Mouse (Mus musculus) forebrain, embryonic 15.5 days (tissue): ENCODE measurements at regions not wholly inside any gene's neighbourhood (a gene's known extent, or its start where the extent isn't known, plus 50 kb on each side); places are given as distances from the start of the nearest gene placed in this dataset.
"Not testable (repeated sequence)": the region's sequence is repeated elsewhere in the genome, so short reads cannot be mapped to it uniquely, and the experiment has no call there.

ENCODE experiments used
- ATAC-seq: fragments of 200-750 bp; cut with Nextera tagmentation; replicated peaks from 2 replicates; pipeline ENCODE4 v1.8.0; 2017; ENCODE audit warnings: mild to moderate bottlenecking, moderate TSS enrichment, moderate library complexity
- H3K27ac ChIP-seq: fragments of 300-500 bp; sonication (generic); replicated peaks from 2 replicates; pipeline ENCODE4 v1.5.1; 2015; ENCODE audit warnings: mild to moderate bottlenecking, inconsistent platforms
- H3K27me3 ChIP-seq: fragments of 300-500 bp; sonication (generic); 2 replicates; pipeline ENCODE4 v1.6.1; 2015; ENCODE audit warnings: inconsistent platforms
- H3K36me3 ChIP-seq: fragments of 300-500 bp; sonication (generic); 2 replicates; pipeline ENCODE4 v1.6.1; 2015; ENCODE audit warnings: mild to moderate bottlenecking, inconsistent platforms
- H3K4me1 ChIP-seq: fragments of 300-500 bp; sonication (generic); 2 replicates; pipeline ENCODE4 v1.6.1; 2015; ENCODE audit warnings: inconsistent platforms
- H3K4me2 ChIP-seq: fragments of 300-500 bp; sonication (generic); replicated peaks from 2 replicates; pipeline ENCODE4 v1.6.1; 2015; ENCODE audit warnings: mild to moderate bottlenecking, inconsistent platforms
- H3K4me3 ChIP-seq: fragments of 300-500 bp; sonication (generic); 2 replicates; pipeline ENCODE4 v1.5.1; 2015; ENCODE audit warnings: mild to moderate bottlenecking, inconsistent platforms
- H3K9ac ChIP-seq: fragments of 300-500 bp; sonication (generic); replicated peaks from 2 replicates; pipeline ENCODE4 v1.6.1; 2015; ENCODE audit warnings: mild to moderate bottlenecking, inconsistent platforms
- H3K9me3 ChIP-seq: fragments of 300-500 bp; sonication (generic); 2 replicates; pipeline ENCODE4 v1.6.1; 2016; ENCODE audit warnings: inconsistent platforms
- WGBS: fragments of 180-500 bp; shearing (Covaris S2); methylation state at CpG from one replicate; pipeline ENCODE4 v1.1.7; 2015; ENCODE audit warnings: mixed read lengths; 5-methylcytosine and 5-hydroxymethylcytosine counted together

DNA sequence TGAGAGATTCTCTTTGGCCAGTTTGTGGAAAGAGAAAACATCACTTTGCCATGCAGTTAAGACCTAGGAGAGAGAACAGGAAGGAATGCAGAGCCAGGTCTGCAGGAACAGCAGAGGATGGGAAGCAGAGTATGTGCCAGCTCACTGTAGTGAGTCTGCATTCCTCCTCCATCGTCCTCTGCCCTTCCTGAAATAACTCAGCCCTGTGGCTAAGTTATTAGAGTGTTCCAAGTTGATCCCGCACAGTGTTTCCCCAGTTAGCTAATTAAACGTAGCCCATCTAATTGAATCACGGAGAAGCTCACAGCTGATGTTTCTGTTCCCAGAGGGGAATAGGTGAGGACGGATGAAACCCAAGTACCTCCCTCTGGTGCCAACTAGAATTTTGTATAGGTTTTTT, 142.3 kb upstream of the Rack1 start:
- no peaks in the 10 kb centered on the region for H3K36me3 ChIP-seq
- H3K4me2 ChIP-seq: no peak overlapping the region
- no peak overlapping the region for H3K27ac ChIP-seq
- ATAC-seq: no peak
- 37% methylated on average over 5 of the region's 5 CpGs for WGBS
- H3K9ac ChIP-seq: no peak overlapping the region
- no peaks in the 10 kb centered on the region for H3K27me3 ChIP-seq
- peaks cover 6% of the 10 kb centered on the region; the same call in 1 of the 2 replicates for H3K4me1 ChIP-seq
- no peak overlapping the region for H3K4me3 ChIP-seq
- no peaks in the 10 kb centered on the region for H3K9me3 ChIP-seq

DNA sequence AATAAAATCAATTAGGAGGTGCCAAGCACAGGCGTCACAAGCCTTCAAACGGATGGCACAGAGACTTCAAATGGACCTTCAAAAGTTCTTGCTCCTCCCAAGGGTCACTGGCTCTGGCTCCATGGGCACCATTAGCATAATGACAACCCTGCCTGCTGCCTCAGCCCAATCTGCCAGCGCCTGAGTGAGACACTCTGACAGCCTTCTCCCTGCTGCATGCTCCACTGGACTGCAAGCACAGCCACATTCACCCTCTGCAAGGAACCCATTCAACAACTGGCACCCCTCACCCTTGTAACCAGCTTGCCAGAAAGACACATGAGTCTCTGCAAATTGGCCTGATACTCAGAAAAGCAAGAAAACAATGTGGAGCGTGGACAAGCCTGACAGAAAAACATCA, 138.5 kb upstream of the Rack1 start:
- Histone ChIP-seq H3K9me3 (no peaks in the 10 kb centered on the region), H3K27ac (no peak overlapping the region), H3K9ac (no peak overlapping the region), H3K4me2 (no peak overlapping the region), H3K4me1 (peaks cover 6% of the 10 kb centered on the region; the same call in 1 of the 2 replicates), H3K36me3 (no peaks in the 10 kb centered on the region), H3K4me3 (no peak overlapping the region), H3K27me3 (no peaks in the 10 kb centered on the region)
- peak; percentile 61; the same call in 1 of the 2 replicates for ATAC-seq
- WGBS: 53% methylated on average over 4 of the region's 4 CpGs

DNA sequence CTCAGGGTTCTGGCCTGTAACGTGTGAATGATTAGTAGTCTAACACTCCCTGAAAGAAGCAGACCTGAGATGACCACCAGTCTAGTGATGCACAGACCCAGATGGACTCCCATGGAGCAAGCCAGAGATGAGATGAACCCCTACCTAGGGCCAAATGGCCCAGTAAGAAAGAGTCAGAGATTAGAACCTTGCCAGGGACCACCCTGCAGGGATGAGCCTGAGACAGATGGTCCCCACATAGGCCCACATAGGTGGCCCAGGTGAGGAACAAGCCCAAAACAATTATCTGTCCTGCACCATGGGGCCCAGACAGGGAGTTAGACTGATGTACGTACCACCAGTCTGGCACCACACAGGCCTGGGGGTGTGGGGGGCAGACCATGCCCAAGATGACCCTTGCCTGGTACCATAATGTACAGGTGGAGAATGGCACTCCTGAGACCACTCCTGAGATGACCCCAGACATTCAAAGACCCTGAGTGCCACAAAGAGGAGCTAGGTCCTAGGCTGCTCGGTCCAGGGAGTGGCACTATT, 115.3 kb upstream of the Rack1 start:
- no peak overlapping the region for H3K4me3 ChIP-seq
- H3K27me3 ChIP-seq: no peaks in the 10 kb centered on the region
- no peak overlapping the region for H3K4me2 ChIP-seq
- ATAC-seq: no peak
- no peak overlapping the region for H3K9ac ChIP-seq
- H3K4me1 ChIP-seq: no peaks in the 10 kb centered on the region
- H3K9me3 ChIP-seq: no peaks in the 10 kb centered on the region
- H3K27ac ChIP-seq: no peak overlapping the region
- 83% methylated on average over 3 of the region's 3 CpGs for WGBS
- no peaks in the 10 kb centered on the region for H3K36me3 ChIP-seq

DNA sequence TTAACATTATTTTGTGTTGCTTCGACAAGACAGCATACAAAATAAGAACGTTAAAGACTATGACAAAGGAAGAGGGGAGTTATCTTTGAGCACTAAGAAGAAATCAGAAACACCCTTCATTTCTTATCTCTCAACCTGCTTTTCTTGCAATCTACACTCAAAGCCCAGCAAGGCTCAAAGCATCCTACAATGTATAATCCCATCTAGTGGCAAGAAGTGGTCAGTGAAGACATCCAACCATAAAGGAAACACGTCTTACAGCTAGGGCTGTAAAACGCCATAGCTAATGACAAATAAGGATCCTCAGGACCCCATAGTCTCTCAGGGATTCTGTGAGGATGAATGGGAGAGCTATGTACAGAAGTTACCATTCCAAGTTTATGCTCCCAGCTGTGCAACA, 110.1 kb upstream of the Rack1 start:
- Histone ChIP-seq H3K4me2 (no peak overlapping the region), H3K36me3 (no peaks in the 10 kb centered on the region), H3K27ac (no peak overlapping the region), H3K4me3 (no peak overlapping the region), H3K9me3 (no peaks in the 10 kb centered on the region), H3K9ac (no peak overlapping the region), H3K27me3 (no peaks in the 10 kb centered on the region), H3K4me1 (no peaks in the 10 kb centered on the region)
- ATAC-seq: no peak
- WGBS: 84% methylated on average over 4 of the region's 4 CpGs

DNA sequence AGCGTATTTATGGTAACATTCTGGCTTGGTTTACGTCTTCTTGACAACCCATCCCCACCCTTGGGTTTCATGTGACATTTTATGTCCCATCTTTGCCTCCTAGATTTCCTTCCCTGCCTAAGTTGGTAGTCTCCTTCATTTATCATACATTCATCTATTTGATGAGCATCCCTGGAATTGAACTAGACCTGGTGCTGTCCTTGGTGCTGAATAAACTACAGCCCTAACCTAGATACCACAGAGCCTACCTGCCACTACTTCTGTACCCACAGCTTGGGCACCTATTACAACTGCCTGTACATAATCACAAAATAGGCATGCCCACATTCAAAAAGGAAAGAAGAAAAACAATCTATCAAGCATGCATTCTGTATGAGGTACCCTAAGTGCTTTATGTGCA, 103.8 kb upstream of the Rack1 start:
- Histone ChIP-seq H3K4me3 (no peak overlapping the region), H3K27me3 (no peaks in the 10 kb centered on the region), H3K36me3 (no peaks in the 10 kb centered on the region), H3K4me2 (no peak overlapping the region), H3K4me1 (no peaks in the 10 kb centered on the region), H3K27ac (no peak overlapping the region), H3K9me3 (no peaks in the 10 kb centered on the region), H3K9ac (no peak overlapping the region)
- WGBS: 84% methylated on average over 2 of the region's 2 CpGs
- no peak for ATAC-seq

DNA sequence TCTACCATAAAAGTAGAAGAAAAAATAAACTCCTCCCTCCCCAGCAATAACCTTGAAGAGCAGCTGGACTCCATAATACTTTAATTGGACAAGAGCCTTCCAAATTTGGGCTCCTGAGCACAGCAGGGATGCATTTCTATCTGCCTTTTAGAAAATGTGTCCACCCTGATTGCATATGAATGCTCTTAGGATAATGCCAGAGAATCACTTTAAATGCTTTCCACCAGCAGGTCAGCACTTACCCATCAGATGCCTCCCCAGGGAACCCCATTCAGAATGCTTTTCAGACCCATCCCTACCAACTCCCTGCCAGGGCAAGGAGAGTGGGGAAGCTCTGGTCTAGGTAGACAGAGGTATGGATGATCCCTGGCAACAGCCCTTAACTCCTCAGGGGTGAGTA, 102.9 kb upstream of the Rack1 start:
- Histone ChIP-seq H3K9ac (no peak overlapping the region), H3K27ac (no peak overlapping the region), H3K4me3 (no peak overlapping the region), H3K27me3 (no peaks in the 10 kb centered on the region), H3K4me2 (no peak overlapping the region), H3K9me3 (no peaks in the 10 kb centered on the region), H3K4me1 (no peaks in the 10 kb centered on the region), H3K36me3 (no peaks in the 10 kb centered on the region)
- ATAC-seq: no peak

DNA sequence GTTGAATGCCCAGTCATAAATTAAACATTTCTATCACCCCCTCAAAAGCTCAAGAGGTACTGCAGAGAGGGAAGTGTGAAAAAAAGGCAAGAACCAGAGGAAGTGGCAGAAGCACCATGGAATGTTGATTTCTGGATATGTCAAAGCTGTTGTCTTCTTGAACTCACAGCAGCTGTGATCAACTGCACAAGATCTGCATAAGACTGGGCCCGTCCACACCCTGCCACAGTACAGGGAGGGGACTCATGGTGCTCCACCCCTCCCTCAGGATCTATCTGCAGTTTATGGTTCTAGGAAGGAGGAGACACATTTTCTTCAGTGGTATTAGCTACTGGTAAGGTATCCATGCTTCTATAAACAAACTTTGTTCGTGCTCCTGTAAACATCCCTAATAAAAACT, 92.9 kb upstream of the Rack1 start:
- H3K36me3 ChIP-seq: no peaks in the 10 kb centered on the region
- no peak overlapping the region for H3K4me3 ChIP-seq
- no peaks in the 10 kb centered on the region for H3K9me3 ChIP-seq
- WGBS: 80% methylated on average over 2 of the region's 2 CpGs
- no peak overlapping the region for H3K4me2 ChIP-seq
- no peak overlapping the region for H3K27ac ChIP-seq
- H3K4me1 ChIP-seq: no peaks in the 10 kb centered on the region
- no peak overlapping the region for H3K9ac ChIP-seq
- no peak for ATAC-seq
- no peaks in the 10 kb centered on the region for H3K27me3 ChIP-seq

DNA sequence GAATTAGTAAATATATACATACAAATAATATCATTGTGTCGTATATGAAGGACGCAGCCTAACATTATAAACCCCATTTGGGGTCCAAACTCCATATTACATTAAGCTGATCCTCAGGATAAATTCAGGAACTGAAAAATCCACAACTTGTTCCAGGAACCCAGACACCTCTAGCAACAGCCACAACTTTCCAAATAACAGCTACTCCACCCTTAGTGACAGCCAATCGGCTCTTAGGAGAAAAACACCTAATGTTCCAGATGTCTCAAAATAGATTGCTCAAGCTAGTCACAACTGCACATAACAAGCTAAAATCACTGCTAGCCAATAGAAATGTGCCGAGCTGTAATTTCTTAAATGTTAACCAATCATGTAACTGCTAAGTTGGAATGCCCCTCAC, 89.2 kb upstream of the Rack1 start:
- H3K27ac ChIP-seq: no peak overlapping the region
- no peak overlapping the region for H3K4me2 ChIP-seq
- no peak for ATAC-seq
- H3K27me3 ChIP-seq: no peaks in the 10 kb centered on the region
- H3K36me3 ChIP-seq: no peaks in the 10 kb centered on the region
- H3K9me3 ChIP-seq: no peaks in the 10 kb centered on the region
- no peak overlapping the region for H3K9ac ChIP-seq
- H3K4me1 ChIP-seq: no peaks in the 10 kb centered on the region
- WGBS: 96% methylated on average over 4 of the region's 4 CpGs
- H3K4me3 ChIP-seq: no peak overlapping the region

DNA sequence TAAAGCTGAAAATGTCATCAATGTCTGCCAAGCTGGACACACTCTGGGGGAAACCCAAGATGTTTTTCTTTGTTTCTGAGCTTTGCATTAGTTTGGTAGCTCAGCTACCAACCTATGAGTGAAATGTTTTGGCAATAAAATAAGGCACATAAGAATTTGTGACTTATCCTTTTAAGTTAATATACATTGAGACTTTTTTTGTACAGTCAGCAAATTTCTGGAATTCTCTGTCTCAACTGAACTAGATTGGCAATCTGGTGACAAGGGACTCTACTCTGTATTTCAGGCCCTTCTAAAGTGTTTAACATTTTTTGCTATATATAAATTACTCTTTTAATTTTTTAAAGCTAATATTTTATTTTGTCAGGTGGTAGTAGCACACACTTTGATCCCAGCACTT, 76.1 kb upstream of the Rack1 start:
- ATAC-seq: no peak
- no peaks in the 10 kb centered on the region for H3K27me3 ChIP-seq
- no peak overlapping the region for H3K9ac ChIP-seq
- no peaks in the 10 kb centered on the region for H3K36me3 ChIP-seq
- no peak overlapping the region for H3K27ac ChIP-seq
- no peaks in the 10 kb centered on the region for H3K9me3 ChIP-seq
- H3K4me2 ChIP-seq: no peak overlapping the region
- H3K4me3 ChIP-seq: no peak overlapping the region
- no peaks in the 10 kb centered on the region for H3K4me1 ChIP-seq

DNA sequence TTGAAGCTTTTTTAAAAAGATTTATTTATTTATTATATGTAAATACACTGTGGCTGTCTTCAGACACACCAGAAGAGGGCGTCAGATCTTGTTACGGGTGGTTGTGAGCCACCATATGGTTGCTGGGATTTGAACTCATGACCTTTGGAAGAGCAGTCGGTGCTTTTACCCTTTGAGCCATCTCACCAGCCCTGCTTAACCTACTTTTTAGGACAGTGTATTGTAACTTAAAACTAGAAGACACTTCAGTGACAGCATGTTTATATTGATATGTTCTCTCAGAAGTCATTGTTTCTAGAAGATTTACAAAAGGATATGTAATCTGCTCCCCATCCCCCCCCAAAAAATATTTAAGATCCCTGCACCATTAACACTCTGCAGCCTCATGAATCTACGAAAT, 69.3 kb upstream of the Rack1 start:
- ATAC-seq, H3K36me3 ChIP-seq, H3K4me3 ChIP-seq, H3K4me1 ChIP-seq, H3K9me3 ChIP-seq, H3K9ac ChIP-seq, H3K27me3 ChIP-seq, H3K27ac ChIP-seq, H3K4me2 ChIP-seq: not testable (repeated sequence)
- 88% methylated on average over 4 of the region's 4 CpGs for WGBS

DNA sequence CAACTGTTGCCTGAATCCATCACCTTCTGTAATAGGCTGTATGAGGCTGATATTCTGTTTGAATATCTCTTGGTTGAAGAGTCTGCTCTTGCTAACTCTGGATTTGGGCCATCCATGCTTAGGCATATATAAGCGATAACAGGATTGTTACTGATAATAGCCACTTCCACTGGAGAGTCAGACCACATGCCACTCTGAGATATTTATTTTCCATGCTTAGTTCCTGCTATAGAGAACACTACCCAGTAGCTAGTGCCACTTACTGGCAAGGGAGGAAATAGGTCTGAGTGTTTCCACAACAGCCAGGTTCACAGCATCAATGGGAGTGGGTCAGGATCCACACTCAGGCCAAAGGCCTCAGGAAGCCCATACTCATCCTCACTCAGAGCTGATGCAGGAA, 53.6 kb upstream of the Rack1 start:
- no peak overlapping the region for H3K4me2 ChIP-seq
- ATAC-seq: no peak
- no peaks in the 10 kb centered on the region for H3K9me3 ChIP-seq
- 92% methylated on average over 1 of the region's 1 CpGs for WGBS
- H3K36me3 ChIP-seq: no peaks in the 10 kb centered on the region
- no peak overlapping the region for H3K27ac ChIP-seq
- no peaks in the 10 kb centered on the region for H3K27me3 ChIP-seq
- H3K4me3 ChIP-seq: no peak overlapping the region
- H3K9ac ChIP-seq: no peak overlapping the region
- no peaks in the 10 kb centered on the region for H3K4me1 ChIP-seq

DNA sequence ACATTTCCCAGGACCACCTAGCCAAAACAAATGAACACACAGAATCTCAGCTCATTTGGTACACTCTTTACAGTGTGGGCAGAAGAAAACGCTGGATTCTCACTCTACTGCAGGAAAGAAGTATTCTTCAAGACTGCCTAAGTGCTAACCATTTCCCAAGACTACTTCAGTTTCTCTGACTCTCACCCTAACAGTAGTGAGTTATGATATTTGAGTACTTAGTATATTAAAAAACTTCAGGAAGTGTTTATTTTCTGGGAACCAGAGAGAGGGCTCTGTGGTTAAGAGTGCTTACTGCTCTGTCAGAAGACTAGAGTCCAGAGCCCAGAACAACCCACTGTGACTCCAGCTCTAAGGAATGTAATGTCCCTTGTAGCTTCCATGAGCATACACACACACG, 52.1 kb upstream of the Rack1 start:
- WGBS: 89% methylated on average over 2 of the region's 2 CpGs
- no peak overlapping the region for H3K4me3 ChIP-seq
- no peaks in the 10 kb centered on the region for H3K27me3 ChIP-seq
- no peaks in the 10 kb centered on the region for H3K9me3 ChIP-seq
- H3K36me3 ChIP-seq: no peaks in the 10 kb centered on the region
- H3K27ac ChIP-seq: no peak overlapping the region
- ATAC-seq: no peak
- no peak overlapping the region for H3K4me2 ChIP-seq
- no peak overlapping the region for H3K9ac ChIP-seq
- no peaks in the 10 kb centered on the region for H3K4me1 ChIP-seq
